Mouse (Mus musculus): ENCODE measurements around the gene Leng1. TPM values are rescaled to one million over a fixed set of nuclear protein-coding genes. Genes with fewer than 3 reads are reported as not detected.

The Leng1 gene
- polyA plus RNA-seq, 1 experiment, result 21.6 TPM

- TF ChIP-seq GATA1 (IDR thresholded peaks at IDR 0.05; ENCODE audit: low read length), result no peak
Measured at GRCm38 (mm10) chr7:3611006-3611405, 54.6 kb downstream of the Leng1 start.

- no peak for TF ChIP-seq GATA1 (IDR thresholded peaks at IDR 0.05; ENCODE audit: low read length)
Measured at GRCm38 (mm10) chr7:3610437-3610836, 55.2 kb downstream of the Leng1 start.

Other genes starting within 250 kb of the Leng1 start
- not detected in 2 replicates for gene Cacng6, start 241.6 kb downstream of the Leng1 start, polyA plus RNA-seq (2012)
- gene Tarm1, start 163.2 kb downstream of the Leng1 start, polyA plus RNA-seq (2012), result 0.04 TPM in 1 of 2 replicates, not detected in the other
- gene Oscar, start 49.7 kb downstream of the Leng1 start, polyA plus RNA-seq (2012), result not detected in 2 replicates
- gene Ndufa3, start 48.5 kb downstream of the Leng1 start, polyA plus RNA-seq (2012), result 24.6 and 27.8 TPM in 2 replicates
- gene Tfpt, start 35.9 kb downstream of the Leng1 start, polyA plus RNA-seq (2012), result 61.8 and 88.2 TPM in 2 replicates
- gene Prpf31, start 35.9 kb downstream of the Leng1 start, polyA plus RNA-seq (2012), result 110 and 112 TPM in 2 replicates
- 785 and 904 TPM in 2 replicates for gene Cnot3, start 20.6 kb downstream of the Leng1 start, polyA plus RNA-seq (2012)
- 0.55 and 0.80 TPM in 2 replicates for gene Tmc4, start 11.7 kb upstream of the Leng1 start, polyA plus RNA-seq (2012)
- 105 and 122 TPM in 2 replicates for gene Tsen34, start 27.0 kb upstream of the Leng1 start, polyA plus RNA-seq (2012)
- 87.2 and 108 TPM in 2 replicates for gene Mboat7, start 27.7 kb upstream of the Leng1 start, polyA plus RNA-seq (2012)
- gene Rps9, start 38.2 kb upstream of the Leng1 start, polyA plus RNA-seq (2012), result 450 and 1,340 TPM in 2 replicates
- gene Pirb, start 54.6 kb upstream of the Leng1 start, polyA plus RNA-seq (2012), result 0.02 and 0.03 TPM in 2 replicates
- gene Gm15448, start 159.8 kb upstream of the Leng1 start, polyA plus RNA-seq (2012), result not detected in 2 replicates
- not detected in 2 replicates for gene Pira2, start 179.2 kb upstream of the Leng1 start, polyA plus RNA-seq (2012)
- not detected in 2 replicates for gene Gm14548, start 232.3 kb upstream of the Leng1 start, polyA plus RNA-seq (2012)
- gene Lilra6, start 249.7 kb upstream of the Leng1 start, polyA plus RNA-seq (2012), result not detected in 2 replicates